Mouse (Mus musculus): ENCODE measurements at regions not wholly inside any gene's neighbourhood (a gene's known extent, or its start where the extent isn't known, plus 50 kb on each side); places are given as distances from the start of the nearest gene placed in this dataset.

DNA sequence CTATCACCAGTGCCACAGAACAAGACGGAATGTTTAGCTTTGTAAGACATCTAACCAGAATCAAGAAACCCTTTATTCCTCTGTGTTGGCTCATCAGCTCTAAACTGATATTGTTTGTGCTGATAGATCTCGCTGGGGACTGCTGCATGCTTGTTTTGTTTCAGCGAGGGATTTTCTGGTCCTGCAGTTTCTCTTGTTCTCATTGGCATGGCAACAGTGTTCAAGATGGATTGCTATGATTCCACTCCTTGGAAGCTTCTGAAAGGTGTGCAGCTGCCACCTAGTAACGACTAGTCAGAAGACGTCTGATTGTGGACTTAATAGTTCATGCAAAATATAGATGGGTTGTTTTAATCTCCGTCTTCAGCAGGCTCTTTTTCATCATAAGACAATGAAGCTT lies 591.2 kb downstream of the Sorcs1 start:
- no peak for DNase-seq (ENCODE audit: low read depth, low spot score)

- no peak for DNase-seq (ENCODE audit: low read depth, low spot score)
Observed at GRCm38 (mm10) chr19:50077427-50078040, 600.9 kb downstream of the Sorcs1 start.

GRCm38 (mm10) chr19:50060448-50060847 lies 618.0 kb downstream of the Sorcs1 start:
- DNase-seq (ENCODE audit: low read depth, low spot score), result no peak

DNA sequence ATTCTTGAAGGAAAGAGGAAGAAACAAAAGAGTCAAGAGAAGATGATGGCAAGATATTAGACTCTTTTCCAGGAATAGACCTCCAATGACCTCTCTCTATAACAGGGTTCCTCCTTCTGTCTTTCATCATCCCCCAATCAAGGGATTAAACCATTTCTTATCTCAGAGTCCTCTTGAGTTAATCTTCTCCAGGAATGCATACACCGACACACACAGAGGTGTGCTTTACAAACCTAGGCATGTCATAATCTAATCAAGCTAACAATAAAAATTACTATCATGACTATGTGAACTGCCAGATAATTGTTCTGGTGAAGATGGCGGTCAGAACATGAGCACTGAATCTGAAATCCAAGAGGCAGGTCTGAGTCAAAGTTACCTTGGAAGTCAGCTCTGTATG lies 625.5 kb downstream of the Sorcs1 start:
- DNase-seq (ENCODE audit: low read depth, low spot score), result no peak

DNA sequence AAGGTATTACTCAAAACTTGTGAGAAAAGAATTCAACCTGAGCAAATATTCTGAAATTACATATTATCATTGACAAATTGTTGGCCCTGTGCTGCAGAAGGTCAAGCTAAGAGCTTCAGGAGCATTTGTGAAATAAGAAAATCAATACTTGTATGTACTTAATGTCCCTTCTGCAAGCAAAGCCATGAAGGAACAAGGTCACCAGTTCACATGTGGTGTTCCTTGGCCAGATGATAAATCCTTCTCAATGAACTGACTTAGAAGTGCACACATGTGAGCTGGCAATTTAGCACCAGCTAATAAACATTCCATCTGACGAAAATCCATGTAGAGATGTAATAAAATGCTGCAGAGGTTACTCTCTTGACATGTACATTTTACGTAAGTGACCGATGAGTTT lies 632.7 kb downstream of the Sorcs1 start:
- DNase-seq (ENCODE audit: low read depth, low spot score), result no peak

DNA sequence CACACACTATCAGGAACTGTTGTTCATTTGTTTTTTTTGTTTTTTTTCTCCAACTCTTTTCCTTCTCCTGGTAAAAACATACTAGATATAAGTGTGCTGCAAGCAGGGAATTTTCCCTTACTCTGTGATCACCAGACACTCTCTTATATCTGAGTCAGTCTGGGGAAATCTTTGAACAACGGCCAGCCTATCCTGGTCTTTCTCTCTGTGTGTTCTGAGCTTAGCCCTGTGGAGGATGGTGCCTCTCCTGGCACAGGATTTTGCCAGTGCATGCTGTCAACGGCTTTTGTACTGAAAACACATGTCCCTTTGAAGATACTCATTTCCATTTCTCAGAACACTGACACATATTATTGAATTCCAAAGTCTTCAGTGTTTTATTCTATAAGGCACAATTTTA lies 664.8 kb downstream of the Sorcs1 start:
- no peak for DNase-seq (ENCODE audit: low read depth, low spot score)

DNA sequence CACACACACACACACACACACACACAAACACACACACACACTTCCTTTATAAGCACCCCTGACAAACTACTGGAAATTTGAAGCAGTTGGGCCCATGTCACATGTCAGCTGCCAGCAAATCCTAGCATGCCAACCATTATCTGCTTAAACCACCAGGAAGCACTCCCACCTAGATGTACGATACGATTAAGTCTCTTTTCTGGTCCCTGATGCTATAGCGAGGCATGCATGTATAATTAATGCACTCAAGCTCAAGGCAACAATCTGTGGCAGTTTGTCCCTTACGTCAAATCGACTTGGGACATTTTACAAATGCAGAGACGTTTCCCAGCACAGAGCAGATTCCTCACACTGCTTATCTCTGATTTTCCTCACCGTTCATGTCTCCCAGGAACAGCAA lies 673.2 kb downstream of the Sorcs1 start:
- no peak for DNase-seq (ENCODE audit: low read depth, low spot score)

- DNase-seq (ENCODE audit: low read depth, low spot score), result no peak
Observed at GRCm38 (mm10) chr19:49985826-49986225, 692.6 kb downstream of the Sorcs1 start.

- DNase-seq (ENCODE audit: low read depth, low spot score), result no peak
Observed at GRCm38 (mm10) chr19:49966284-49966841, 712.1 kb downstream of the Sorcs1 start.

DNA sequence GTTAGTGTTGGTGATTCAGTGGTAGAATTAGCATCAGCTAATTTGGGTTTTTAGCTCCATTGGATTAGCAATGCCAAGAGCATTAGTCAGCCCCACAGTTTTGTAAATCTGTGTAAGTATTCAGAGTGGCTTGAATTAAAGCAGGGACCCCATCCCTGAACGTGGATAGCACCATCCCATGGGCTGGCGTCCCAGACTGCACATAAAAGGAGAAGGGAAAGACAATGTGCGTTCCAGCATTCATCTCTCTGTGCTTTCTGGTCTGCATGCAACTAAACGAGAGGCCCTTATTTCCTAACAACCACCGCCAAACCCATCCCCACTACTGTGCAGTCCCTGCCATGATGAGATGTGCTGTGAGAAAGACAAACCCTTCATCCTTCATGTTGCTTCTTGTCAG lies 713.8 kb downstream of the Sorcs1 start:
- DNase-seq (ENCODE audit: low read depth, low spot score), result no peak

DNA sequence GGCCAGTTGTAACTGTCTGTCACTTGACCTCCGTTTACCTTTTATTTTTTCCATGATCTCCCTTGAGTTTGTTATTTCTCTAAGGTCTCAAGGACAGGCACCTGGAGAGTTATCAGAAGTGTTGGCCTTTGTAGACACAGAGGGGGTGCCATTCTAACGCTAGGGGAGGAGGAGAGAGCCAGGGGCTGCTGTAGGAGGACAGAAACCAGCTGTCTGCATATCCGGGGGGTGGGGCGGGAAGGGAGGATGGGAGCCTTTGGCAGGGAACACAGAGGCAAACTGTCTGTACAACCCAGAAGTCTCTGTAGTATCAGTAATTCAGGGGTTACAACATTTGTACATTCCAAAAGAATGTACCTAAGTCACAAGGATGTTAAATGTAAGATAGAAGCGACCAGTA lies 719.9 kb downstream of the Sorcs1 start:
- DNase-seq (ENCODE audit: low read depth, low spot score), result peak; percentile 44

- no peak for DNase-seq (ENCODE audit: low read depth, low spot score)
Observed at GRCm38 (mm10) chr19:49931202-49931601, 747.2 kb downstream of the Sorcs1 start.

DNA sequence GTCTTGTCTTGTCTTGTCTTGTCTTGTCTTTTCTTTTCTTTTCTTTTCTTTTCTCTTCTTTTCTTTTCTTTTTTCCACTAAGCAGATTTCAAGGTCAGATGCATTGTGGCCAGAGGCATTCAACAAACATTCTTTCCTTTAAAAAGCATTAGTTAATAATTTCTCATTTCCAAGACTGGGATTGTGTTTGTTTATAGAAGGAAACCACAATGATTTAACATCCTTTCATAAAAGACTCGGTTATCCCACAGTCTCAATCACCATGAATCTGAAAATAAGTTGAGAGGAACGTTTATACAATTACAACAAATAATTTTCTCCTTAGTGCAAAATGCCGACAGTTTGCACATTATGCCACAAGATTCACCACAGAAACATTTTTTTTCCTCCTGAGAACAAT lies 766.7 kb downstream of the Sorcs1 start:
- DNase-seq (ENCODE audit: low read depth, low spot score), result no peak

GRCm38 (mm10) chr19:49880241-49880640 lies 798.2 kb downstream of the Sorcs1 start:
- DNase-seq (ENCODE audit: low read depth, low spot score), result no peak

DNA sequence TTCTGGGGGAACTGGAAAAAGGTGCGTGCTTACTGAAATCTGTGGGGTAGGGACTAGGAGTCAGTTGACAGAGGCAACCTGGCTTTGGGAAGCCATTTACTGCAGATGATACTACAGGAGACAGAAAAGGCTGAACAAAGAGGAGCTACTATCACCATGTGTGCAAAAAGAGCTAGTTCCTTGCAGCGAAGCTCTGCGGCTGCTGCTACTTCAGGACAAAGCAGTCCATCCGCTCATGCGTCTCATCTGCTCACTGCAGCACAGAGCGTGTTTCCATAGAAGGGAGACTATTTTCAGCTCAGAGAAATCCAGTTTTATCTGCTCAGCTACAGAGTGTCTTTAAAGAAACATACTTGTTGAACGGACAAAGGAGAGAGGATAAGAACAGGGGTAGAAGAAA lies 817.7 kb downstream of the Sorcs1 start:
- DNase-seq (ENCODE audit: low read depth, low spot score), result no peak

GRCm38 (mm10) chr19:49855481-49856035 lies 822.9 kb downstream of the Sorcs1 start:
- DNase-seq (ENCODE audit: low read depth, low spot score), result no peak

DNA sequence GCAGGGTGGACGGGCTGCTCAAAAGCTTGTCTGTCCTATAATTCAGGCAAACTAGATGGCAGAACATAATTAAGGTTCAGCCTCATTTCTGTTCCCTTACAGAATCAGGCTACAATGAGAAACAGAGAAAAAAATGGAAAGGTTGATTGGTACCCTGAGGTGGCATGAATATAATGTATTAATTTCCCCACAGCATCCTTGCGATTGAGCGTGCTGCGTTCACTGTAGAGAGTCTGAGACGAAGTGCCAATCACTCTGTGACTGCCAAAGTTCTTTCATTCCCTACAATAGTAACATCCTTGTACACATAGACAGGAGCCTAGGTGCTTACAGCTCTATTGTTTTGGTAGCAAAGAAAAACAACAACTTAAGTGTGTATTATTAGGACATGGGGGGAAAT lies 836.5 kb downstream of the Sorcs1 start:
- no peak for DNase-seq (ENCODE audit: low read depth, low spot score)

GRCm38 (mm10) chr19:49839153-49839911 lies 839.1 kb downstream of the Sorcs1 start:
- no peak for DNase-seq (ENCODE audit: low read depth, low spot score)

- no peak for DNase-seq (ENCODE audit: low read depth, low spot score)
Observed at GRCm38 (mm10) chr19:49830918-49831317, 847.5 kb downstream of the Sorcs1 start.

GRCm38 (mm10) chr19:49805636-49806397 lies 872.6 kb downstream of the Sorcs1 start:
- no peak for DNase-seq (ENCODE audit: low read depth, low spot score)

All from R1 (cell line).